Mouse (Mus musculus) heart, postnatal 10 days (tissue): ENCODE results near the gene Gm17577. TPM values are rescaled to one million over a fixed set of nuclear protein-coding genes. Genes with fewer than 3 reads are reported as not detected.
"Not testable (repeated sequence)": the region's sequence is repeated elsewhere in the genome, so short reads cannot be mapped to it uniquely, and the experiment has no call there.

Experiments used
- DNase-seq, 2 experiments: peaks; one replicate each; pipeline ENCODE4 v3.0.0; 2021
- intact Hi-C: fragments of 180-260 bp; cut with DNase I; formaldehyde crosslinking; loops from one replicate; pipeline ENCODE4 v1.15.1; 2025
- total RNA-seq, 2 experiments: library from RNA; stranded (reverse); gene quantifications; 2 replicates each; pipeline ENCODE4 v1.2.3; 2021

Gm17577 gene
- not detected for total RNA-seq

DNA sequence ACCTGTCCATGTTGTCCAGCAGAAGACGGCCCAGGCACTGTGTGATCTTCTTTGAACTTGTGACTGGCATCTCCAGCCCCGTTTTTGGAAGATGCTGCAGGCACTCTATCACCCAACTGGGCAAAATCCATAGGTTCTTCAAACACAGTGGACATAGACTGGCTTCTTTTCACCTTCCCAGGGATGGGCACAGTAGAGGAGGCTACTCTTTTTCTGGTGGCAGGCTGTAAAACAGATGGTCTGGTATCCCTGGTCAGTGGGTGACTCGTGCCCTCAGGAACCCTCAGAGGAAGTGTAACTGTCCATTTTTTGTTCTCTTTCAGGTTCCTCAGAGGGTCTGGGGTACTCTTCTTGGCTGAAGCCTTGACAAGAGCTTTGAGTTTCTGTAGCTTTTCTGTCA, at the start of gene Gm17577:
Gene Gm17577, minus strand, starts transcription at position 101 of the 400 bp plus-strand sequence.
- intact Hi-C loops, DNase-seq: not testable (repeated sequence)

DNA sequence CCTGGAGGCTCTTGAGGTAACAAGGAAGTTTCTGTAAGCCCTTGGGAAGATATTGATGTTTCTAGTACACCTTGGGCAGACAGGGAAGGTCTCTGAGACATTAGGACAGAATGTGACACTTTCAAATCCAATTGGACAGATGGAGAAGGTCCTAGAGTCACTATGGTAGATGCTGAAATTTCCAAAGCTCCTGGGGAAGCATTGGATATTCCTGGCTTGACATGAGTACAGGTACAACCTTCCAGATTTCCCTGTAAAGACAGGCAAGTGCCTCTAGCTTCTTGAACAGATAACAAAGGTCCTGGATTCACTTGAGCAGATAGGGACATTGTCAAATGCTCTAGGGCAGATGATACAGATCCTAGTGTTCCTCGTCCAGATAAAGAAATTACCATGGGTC, 24.3 kb downstream of the Gm17577 start, which contains the start of gene Srsx:
Gene Srsx, minus strand, starts transcription at position 101 of the 400 bp plus-strand sequence.
- DNase-seq, intact Hi-C loops: not testable (repeated sequence)

Other genes starting within 250 kb of the Gm17577 start
- gene Gm17521, start 217.2 kb downstream of the Gm17577 start, total RNA-seq: not detected
- gene Cldn34c1, start 143.4 kb downstream of the Gm17577 start, total RNA-seq: 1 to 10 TPM; 8.7 to 9.9 TPM
- gene Srsx, start 24.4 kb downstream of the Gm17577 start, total RNA-seq: not detected